Mouse (Mus musculus) heart, embryonic 16.5 days (tissue): ENCODE results near the gene Slc35f2. TPM values are rescaled to one million over a fixed set of nuclear protein-coding genes. Genes with fewer than 3 reads are reported as not detected.

Source experiments
- ATAC-seq: fragments of 200-750 bp; cut with Nextera tagmentation; replicated peaks from 2 replicates; pipeline ENCODE4 v1.8.0; 2017; ENCODE audit warnings: moderate number of reproducible peaks; ENCODE audit not compliant: insufficient read depth, low FRiP score; ENCODE audit errors: extremely low read depth
- H3K27ac ChIP-seq: fragments of 300-500 bp; sonication (generic); 2 replicates; pipeline ENCODE4 v1.5.1; 2014; ENCODE audit warnings: mild to moderate bottlenecking, low read length, control low read depth, moderate library complexity
- H3K27me3 ChIP-seq: fragments of 300-500 bp; sonication (generic); 2 replicates; pipeline ENCODE4 v1.6.1; 2014; ENCODE audit warnings: low read length, mixed read lengths; ENCODE audit not compliant: control insufficient read depth, insufficient read depth
- H3K36me3 ChIP-seq: fragments of 300-500 bp; sonication (generic); 2 replicates; pipeline ENCODE4 v1.6.1; 2014; ENCODE audit not compliant: control insufficient read depth, insufficient read depth
- H3K4me1 ChIP-seq: fragments of 300-500 bp; sonication (generic); 2 replicates; pipeline ENCODE4 v1.6.1; 2014; ENCODE audit warnings: low read length, mixed read lengths; ENCODE audit not compliant: control insufficient read depth, insufficient read depth
- H3K4me2 ChIP-seq: fragments of 300-500 bp; sonication (generic); 2 replicates; pipeline ENCODE4 v1.6.1; 2014; ENCODE audit warnings: low read depth, mild to moderate bottlenecking, control low read depth, low read length
- H3K4me3 ChIP-seq: fragments of 300-500 bp; sonication (generic); 2 replicates; pipeline ENCODE4 v1.5.1; 2014; ENCODE audit warnings: mild to moderate bottlenecking, control low read depth, low read length
- H3K9ac ChIP-seq: fragments of 300-500 bp; sonication (generic); 2 replicates; pipeline ENCODE4 v1.6.1; 2014; ENCODE audit warnings: low read length, control low read depth
- H3K9me3 ChIP-seq: fragments of 300-500 bp; sonication (generic); replicated peaks from 2 replicates; pipeline ENCODE4 v1.6.1; 2016; ENCODE audit warnings: low read length; ENCODE audit not compliant: control insufficient read depth
- WGBS: fragments of 180-500 bp; shearing (Covaris S2); extraction: QIAGEN DNeasy Blood & Tissue Kit; methylation state at CpG from one replicate; pipeline ENCODE4 v1.1.7; 2014; 5-methylcytosine and 5-hydroxymethylcytosine counted together
- polyA plus RNA-seq: library from polyadenylated mRNA; unstranded; fragments of >200 nt; fragmentation: Nextera tagmentation; extraction: Ambion mirVana; gene quantifications from 2 replicates; pipeline ENCODE4 v1.2.1, GENCODE M21; 2015

Gene Slc35f2
- polyA plus RNA-seq, 1 experiment from 2014 or later = 1.6 TPM

- Histone ChIP-seq H3K4me2 (no peak overlapping the region), H3K27ac (no peak overlapping the region), H3K4me3 (no peak overlapping the region), H3K36me3 (no peaks in the 10 kb centered on the region), H3K4me1 (0 out of 2 replicates have a peak, but pooled peaks cover 2% of the 10 kb centered on the region), H3K27me3 (no peaks in the 10 kb centered on the region), H3K9ac (no peak overlapping the region), H3K9me3 (no peaks in the 10 kb centered on the region)
- WGBS = 57% methylated on average over 8 of the region's 8 CpGs
- no peak for ATAC-seq
These were observed 77.2 kb downstream of the Slc35f2 start for GRCm38 (mm10) chr9:53848548-53848947.

GRCm38 (mm10) chr9:53849864-53850263, 78.5 kb downstream of the Slc35f2 start, which contains the start of gene Sln:
Sln (plus strand) TSS chr9:53850164.
- Histone ChIP-seq H3K27me3 (no peaks in the 10 kb centered on the region), H3K9ac (no peak within 1 kb of the TSS), H3K27ac (no peak within 1 kb of the TSS), H3K9me3 (no peaks in the 10 kb centered on the region), H3K4me1 (0 out of 2 replicates have a peak, but pooled peaks cover 3% of the 10 kb centered on the region), H3K4me2 (no peak within 1 kb of the TSS), H3K4me3 (peak within 1 kb of the TSS; percentile 16; the same call in 1 of the 2 replicates), H3K36me3 (no peaks in the 10 kb centered on the region)
- ATAC-seq = no peak
- whole genome bisulfite sequencing = 72% methylated on average over 4 of the region's 4 CpGs

GRCm38 (mm10) chr9:53852158-53852557, 80.8 kb downstream of the Slc35f2 start:
- no peak overlapping the region for H3K4me2 ChIP-seq
- H3K27ac ChIP-seq = no peak overlapping the region
- no peak overlapping the region for H3K9ac ChIP-seq
- WGBS = 44% methylated on average over 4 of the region's 4 CpGs
- ATAC-seq = no peak; the same call in 1 of the 2 replicates
- H3K4me3 ChIP-seq = no peak overlapping the region
- H3K27me3 ChIP-seq = no peaks in the 10 kb centered on the region
- H3K9me3 ChIP-seq = no peaks in the 10 kb centered on the region
- no peaks in the 10 kb centered on the region for H3K36me3 ChIP-seq
- H3K4me1 ChIP-seq = 0 out of 2 replicates have a peak, but pooled peaks cover 3% of the 10 kb centered on the region

GRCm38 (mm10) chr9:53853672-53854071, 82.3 kb downstream of the Slc35f2 start:
- no peak for ATAC-seq
- H3K4me3 ChIP-seq = no peak overlapping the region
- 0 out of 2 replicates have a peak, but pooled peaks cover 3% of the 10 kb centered on the region for H3K4me1 ChIP-seq
- no peak overlapping the region for H3K9ac ChIP-seq
- WGBS = 77% methylated on average over 1 of the region's 1 CpGs
- H3K9me3 ChIP-seq = no peaks in the 10 kb centered on the region
- H3K27ac ChIP-seq = no peak overlapping the region
- no peaks in the 10 kb centered on the region for H3K27me3 ChIP-seq
- no peaks in the 10 kb centered on the region for H3K36me3 ChIP-seq
- H3K4me2 ChIP-seq = no peak overlapping the region

- no peak overlapping the region for H3K4me3 ChIP-seq
- no peak overlapping the region for H3K27ac ChIP-seq
- no peak overlapping the region for H3K4me2 ChIP-seq
- no peaks in the 10 kb centered on the region for H3K9me3 ChIP-seq
- ATAC-seq = no peak
- H3K27me3 ChIP-seq = no peaks in the 10 kb centered on the region
- 86% methylated on average over 1 of the region's 1 CpGs for WGBS
- 0 out of 2 replicates have a peak, but pooled peaks cover 3% of the 10 kb centered on the region for H3K4me1 ChIP-seq
- H3K9ac ChIP-seq = no peak overlapping the region
- no peaks in the 10 kb centered on the region for H3K36me3 ChIP-seq
These were observed 83.2 kb downstream of the Slc35f2 start for GRCm38 (mm10) chr9:53854525-53854924.

GRCm38 (mm10) chr9:53857864-53858263, 86.5 kb downstream of the Slc35f2 start:
- Histone ChIP-seq H3K4me1 (0 out of 2 replicates have a peak, but pooled peaks cover 3% of the 10 kb centered on the region), H3K9ac (no peak overlapping the region), H3K27ac (no peak overlapping the region), H3K9me3 (no peaks in the 10 kb centered on the region), H3K36me3 (no peaks in the 10 kb centered on the region), H3K4me2 (no peak overlapping the region), H3K4me3 (no peak overlapping the region), H3K27me3 (no peaks in the 10 kb centered on the region)
- WGBS = 20% methylated on average over 5 of the region's 5 CpGs
- ATAC-seq = peak; percentile 32

Other genes starting within 250 kb of the Slc35f2 start
- gene Atm, start 234.8 kb upstream of the Slc35f2 start, polyA plus RNA-seq = 5.8 and 6.2 TPM in 2 replicates
- gene Npat, start 234.5 kb upstream of the Slc35f2 start, polyA plus RNA-seq = 11.2 and 11.7 TPM in 2 replicates
- 220 and 242 TPM in 2 replicates for gene Acat1, start 161.2 kb upstream of the Slc35f2 start, polyA plus RNA-seq
- 23.9 and 25.3 TPM in 2 replicates for gene Cul5, start 101.5 kb upstream of the Slc35f2 start, polyA plus RNA-seq
- gene Rab39, start 65.3 kb upstream of the Slc35f2 start, polyA plus RNA-seq = 0.12 and 0.30 TPM in 2 replicates
- gene Sln, start 78.6 kb downstream of the Slc35f2 start, polyA plus RNA-seq = 167 and 269 TPM in 2 replicates
- 0.18 and 0.22 TPM in 2 replicates for gene Elmod1, start 203.8 kb downstream of the Slc35f2 start, polyA plus RNA-seq